Mouse (Mus musculus): ENCODE measurements around the gene Ptpro. TPM values are rescaled to one million over a fixed set of nuclear protein-coding genes. Genes with fewer than 3 reads are reported as not detected.

The Ptpro gene
- polyA plus RNA-seq, 1 experiment from 2014 or later, result 4.5 TPM

- whole genome bisulfite sequencing, result 81% methylated on average over 7 of the region's 7 CpGs
- H3K27me3 ChIP-seq (ENCODE audit: control insufficient read depth, insufficient read depth, low read length), result no peaks in the 10 kb centered on the region
- no peak overlapping the region for H3K4me3 ChIP-seq (ENCODE audit: low read depth, low read length)
- DNase-seq (ENCODE audit: low spot score) (no peak), ATAC-seq (replicated peaks; ENCODE audit: insufficient number of reproducible peaks, low FRiP score, low TSS enrichment, low read depth) (no peak)
- no peak overlapping the region for H3K27ac ChIP-seq (replicated peaks; ENCODE audit: low read depth, low read length)
- no peak overlapping the region for H3K4me2 ChIP-seq (ENCODE audit: low read depth, low read length)
- no peaks in the 10 kb centered on the region for H3K4me1 ChIP-seq (ENCODE audit: control insufficient read depth, insufficient read depth, low read length)
- no peaks in the 10 kb centered on the region for H3K9me3 ChIP-seq (replicated peaks; ENCODE audit: control insufficient read depth, low read length)
- no peak overlapping the region for H3K9ac ChIP-seq (replicated peaks; ENCODE audit: low read length)
- no peaks in the 10 kb centered on the region for H3K36me3 ChIP-seq (replicated peaks; ENCODE audit: control insufficient read depth, insufficient read depth, low read depth, low read length)
Observed at GRCm38 (mm10) chr6:137279576-137279975, 27.5 kb downstream of the Ptpro start.

- H3K27ac ChIP-seq (replicated peaks; ENCODE audit: low read depth, low read length), result no peak overlapping the region
- no peak overlapping the region for H3K4me2 ChIP-seq (ENCODE audit: low read depth, low read length)
- WGBS, result 80% methylated on average over 6 of the region's 6 CpGs
- no peaks in the 10 kb centered on the region for H3K36me3 ChIP-seq (replicated peaks; ENCODE audit: control insufficient read depth, insufficient read depth, low read depth, low read length)
- no peak overlapping the region for H3K4me3 ChIP-seq (ENCODE audit: low read depth, low read length)
- no peaks in the 10 kb centered on the region for H3K4me1 ChIP-seq (ENCODE audit: control insufficient read depth, insufficient read depth, low read length)
- DNase-seq (ENCODE audit: low spot score) (no peak), ATAC-seq (replicated peaks; ENCODE audit: insufficient number of reproducible peaks, low FRiP score, low TSS enrichment, low read depth) (no peak)
- no peak overlapping the region for H3K9ac ChIP-seq (replicated peaks; ENCODE audit: low read length)
- H3K9me3 ChIP-seq (replicated peaks; ENCODE audit: control insufficient read depth, low read length), result no peaks in the 10 kb centered on the region
- H3K27me3 ChIP-seq (ENCODE audit: control insufficient read depth, insufficient read depth, low read length), result no peaks in the 10 kb centered on the region
Observed at GRCm38 (mm10) chr6:137281541-137282049, 29.5 kb downstream of the Ptpro start.

GRCm38 (mm10) chr6:137282050-137282449, 29.9 kb downstream of the Ptpro start:
- no peaks in the 10 kb centered on the region for H3K27me3 ChIP-seq (ENCODE audit: control insufficient read depth, insufficient read depth, low read length)
- no peak overlapping the region for H3K4me3 ChIP-seq (ENCODE audit: low read depth, low read length)
- H3K9ac ChIP-seq (replicated peaks; ENCODE audit: low read length), result no peak overlapping the region
- 79% methylated on average over 7 of the region's 7 CpGs for WGBS
- H3K9me3 ChIP-seq (replicated peaks; ENCODE audit: control insufficient read depth, low read length), result no peaks in the 10 kb centered on the region
- no peak overlapping the region for H3K4me2 ChIP-seq (ENCODE audit: low read depth, low read length)
- DNase-seq (ENCODE audit: low spot score) (no peak), ATAC-seq (replicated peaks; ENCODE audit: insufficient number of reproducible peaks, low FRiP score, low TSS enrichment, low read depth) (no peak)
- no peaks in the 10 kb centered on the region for H3K4me1 ChIP-seq (ENCODE audit: control insufficient read depth, insufficient read depth, low read length)
- H3K27ac ChIP-seq (replicated peaks; ENCODE audit: low read depth, low read length), result no peak overlapping the region
- no peaks in the 10 kb centered on the region for H3K36me3 ChIP-seq (replicated peaks; ENCODE audit: control insufficient read depth, insufficient read depth, low read depth, low read length)

GRCm38 (mm10) chr6:137286376-137286775, 34.3 kb downstream of the Ptpro start:
- Histone ChIP-seq H3K4me3 (ENCODE audit: low read depth, low read length) (no peak overlapping the region), H3K9me3 (replicated peaks; ENCODE audit: control insufficient read depth, low read length) (no peaks in the 10 kb centered on the region), H3K36me3 (replicated peaks; ENCODE audit: control insufficient read depth, insufficient read depth, low read depth, low read length) (no peaks in the 10 kb centered on the region), H3K4me2 (ENCODE audit: low read depth, low read length) (no peak overlapping the region), H3K9ac (replicated peaks; ENCODE audit: low read length) (no peak overlapping the region), H3K27me3 (ENCODE audit: control insufficient read depth, insufficient read depth, low read length) (no peaks in the 10 kb centered on the region), H3K27ac (replicated peaks; ENCODE audit: low read depth, low read length) (no peak overlapping the region), H3K4me1 (ENCODE audit: control insufficient read depth, insufficient read depth, low read length) (no peaks in the 10 kb centered on the region)
- no peak for DNase-seq (ENCODE audit: low spot score)
- WGBS, result 87% methylated on average over 6 of the region's 6 CpGs
- no peak for ATAC-seq (replicated peaks; ENCODE audit: insufficient number of reproducible peaks, low FRiP score, low TSS enrichment, low read depth)

- Histone ChIP-seq H3K9ac (replicated peaks; ENCODE audit: low read length) (no peak overlapping the region), H3K4me1 (ENCODE audit: control insufficient read depth, insufficient read depth, low read length) (no peaks in the 10 kb centered on the region), H3K27me3 (ENCODE audit: control insufficient read depth, insufficient read depth, low read length) (no peaks in the 10 kb centered on the region), H3K4me3 (ENCODE audit: low read depth, low read length) (no peak overlapping the region), H3K4me2 (ENCODE audit: low read depth, low read length) (no peak overlapping the region), H3K36me3 (replicated peaks; ENCODE audit: control insufficient read depth, insufficient read depth, low read depth, low read length) (no peaks in the 10 kb centered on the region), H3K27ac (replicated peaks; ENCODE audit: low read depth, low read length) (no peak overlapping the region), H3K9me3 (replicated peaks; ENCODE audit: control insufficient read depth, low read length) (no peaks in the 10 kb centered on the region)
- WGBS, result 87% methylated on average over 7 of the region's 7 CpGs
- ATAC-seq (replicated peaks; ENCODE audit: insufficient number of reproducible peaks, low FRiP score, low TSS enrichment, low read depth) (no peak), DNase-seq (ENCODE audit: low spot score) (no peak)
Observed at GRCm38 (mm10) chr6:137287788-137288187, 35.7 kb downstream of the Ptpro start.

GRCm38 (mm10) chr6:137288264-137288663, 36.1 kb downstream of the Ptpro start:
- H3K27ac ChIP-seq (replicated peaks; ENCODE audit: low read depth, low read length), result no peak overlapping the region
- H3K4me3 ChIP-seq (ENCODE audit: low read depth, low read length), result no peak overlapping the region
- ATAC-seq (replicated peaks; ENCODE audit: insufficient number of reproducible peaks, low FRiP score, low TSS enrichment, low read depth), result no peak
- WGBS, result 89% methylated on average over 5 of the region's 5 CpGs
- no peak for DNase-seq (ENCODE audit: low spot score)
- H3K36me3 ChIP-seq (replicated peaks; ENCODE audit: control insufficient read depth, insufficient read depth, low read depth, low read length), result no peaks in the 10 kb centered on the region
- no peak overlapping the region for H3K4me2 ChIP-seq (ENCODE audit: low read depth, low read length)
- H3K9ac ChIP-seq (replicated peaks; ENCODE audit: low read length), result no peak overlapping the region
- no peaks in the 10 kb centered on the region for H3K4me1 ChIP-seq (ENCODE audit: control insufficient read depth, insufficient read depth, low read length)
- H3K27me3 ChIP-seq (ENCODE audit: control insufficient read depth, insufficient read depth, low read length), result no peaks in the 10 kb centered on the region
- no peaks in the 10 kb centered on the region for H3K9me3 ChIP-seq (replicated peaks; ENCODE audit: control insufficient read depth, low read length)

- DNase-seq (ENCODE audit: low spot score) (no peak), ATAC-seq (replicated peaks; ENCODE audit: insufficient number of reproducible peaks, low FRiP score, low TSS enrichment, low read depth) (no peak)
- Histone ChIP-seq H3K9ac (replicated peaks; ENCODE audit: low read length) (no peak overlapping the region), H3K36me3 (replicated peaks; ENCODE audit: control insufficient read depth, insufficient read depth, low read depth, low read length) (no peaks in the 10 kb centered on the region), H3K27me3 (ENCODE audit: control insufficient read depth, insufficient read depth, low read length) (no peaks in the 10 kb centered on the region), H3K27ac (replicated peaks; ENCODE audit: low read depth, low read length) (no peak overlapping the region), H3K4me1 (ENCODE audit: control insufficient read depth, insufficient read depth, low read length) (no peaks in the 10 kb centered on the region), H3K4me3 (ENCODE audit: low read depth, low read length) (no peak overlapping the region), H3K9me3 (replicated peaks; ENCODE audit: control insufficient read depth, low read length) (no peaks in the 10 kb centered on the region), H3K4me2 (ENCODE audit: low read depth, low read length) (no peak overlapping the region)
- 71% methylated on average over 2 of the region's 2 CpGs for WGBS
Observed at GRCm38 (mm10) chr6:137292421-137292820, 40.3 kb downstream of the Ptpro start.

- H3K27me3 ChIP-seq (ENCODE audit: control insufficient read depth, insufficient read depth, low read length), result no peaks in the 10 kb centered on the region
- no peak overlapping the region for H3K9ac ChIP-seq (replicated peaks; ENCODE audit: low read length)
- H3K4me1 ChIP-seq (ENCODE audit: control insufficient read depth, insufficient read depth, low read length), result no peaks in the 10 kb centered on the region
- no peak overlapping the region for H3K4me2 ChIP-seq (ENCODE audit: low read depth, low read length)
- H3K36me3 ChIP-seq (replicated peaks; ENCODE audit: control insufficient read depth, insufficient read depth, low read depth, low read length), result no peaks in the 10 kb centered on the region
- H3K4me3 ChIP-seq (ENCODE audit: low read depth, low read length), result no peak overlapping the region
- ATAC-seq (replicated peaks; ENCODE audit: insufficient number of reproducible peaks, low FRiP score, low TSS enrichment, low read depth) (no peak), DNase-seq (ENCODE audit: low spot score) (peak; percentile 49)
- WGBS, result 57% methylated on average over 20 of the region's 20 CpGs
- H3K9me3 ChIP-seq (replicated peaks; ENCODE audit: control insufficient read depth, low read length), result no peaks in the 10 kb centered on the region
- H3K27ac ChIP-seq (replicated peaks; ENCODE audit: low read depth, low read length), result no peak overlapping the region
Observed at GRCm38 (mm10) chr6:137294973-137295820, 43.1 kb downstream of the Ptpro start.

Measured in embryonic facial prominence, embryonic 11.5 days (tissue).